Mouse (Mus musculus) naive thymus-derived CD4-positive, alpha-beta T cell, adult 5 months (primary cell): ENCODE measurements around the gene Glipr2. TPM values are rescaled to one million over a fixed set of nuclear protein-coding genes. Genes with fewer than 3 reads are reported as not detected.

Experiments used
- polyA plus RNA-seq: library from polyadenylated mRNA; unstranded; fragments of 100-300 nt; shearing (Covaris generic); gene quantifications from one replicate; pipeline ENCODE4 v1.2.1, GENCODE M21; 2017

The Glipr2 gene
- polyA plus RNA-seq, result 59.7 TPM

GRCm38 (mm10) chr4:43957292-43957845 lies at the start of gene Glipr2:
TSS of gene Glipr2 (plus strand) at chr4:43957401.

GRCm38 (mm10) chr4:43983181-43983580 lies 26.0 kb downstream of the Glipr2 start, which contains the start of gene Ccin:
TSS of gene Ccin (plus strand) at chr4:43983483.

DNA sequence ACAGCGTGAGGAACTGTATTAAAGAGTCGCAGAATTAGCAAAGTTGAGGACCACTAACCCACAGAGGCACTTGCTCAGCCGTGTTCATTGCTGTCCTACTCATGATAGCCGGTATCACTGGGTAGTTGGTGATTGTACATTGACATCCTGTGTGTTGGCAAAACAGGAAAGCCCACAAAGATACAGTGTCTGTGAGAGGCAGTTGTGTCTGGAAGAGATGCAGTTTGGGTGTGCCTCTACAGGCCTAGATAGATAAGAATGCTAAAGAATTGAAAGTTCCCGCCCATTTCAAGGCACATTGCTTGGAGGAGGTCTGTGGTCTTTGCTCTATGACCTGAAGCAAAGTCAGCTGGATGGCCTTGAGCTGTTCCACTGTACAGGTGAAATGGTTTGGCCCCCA lies 46.9 kb downstream of the Glipr2 start, which contains the start of gene Clta:
Gene Clta, plus strand, starts transcription at position 327 of the 400 bp plus-strand sequence.

Other genes starting within 250 kb of the Glipr2 start
- not detected for gene Olfr71, start 247.1 kb upstream of the Glipr2 start, polyA plus RNA-seq
- not detected for gene Hrct1, start 230.2 kb upstream of the Glipr2 start, polyA plus RNA-seq
- not detected for gene Spaar, start 227.4 kb upstream of the Glipr2 start, polyA plus RNA-seq
- not detected for gene Olfr159, start 186.4 kb upstream of the Glipr2 start, polyA plus RNA-seq
- gene Olfr156, start 133.5 kb upstream of the Glipr2 start, polyA plus RNA-seq, result not detected
- 0.06 TPM for gene Olfr157, start 117.2 kb upstream of the Glipr2 start, polyA plus RNA-seq
- not detected for gene Olfr155, start 105.8 kb upstream of the Glipr2 start, polyA plus RNA-seq
- 3.4 TPM for gene Reck, start 81.9 kb upstream of the Glipr2 start, polyA plus RNA-seq
- gene Ccin, start 26.1 kb downstream of the Glipr2 start, polyA plus RNA-seq, result not detected
- gene Clta, start 47.1 kb downstream of the Glipr2 start, polyA plus RNA-seq, result 201 TPM
- gene Gne, start 126.8 kb downstream of the Glipr2 start, polyA plus RNA-seq, result 36.2 TPM